Mouse (Mus musculus) megakaryocyte, embryonic 14.5 days (primary cell): ENCODE measurements around the gene Rnf115.

Experiments
- FLI1 ChIP-seq: IDR thresholded peaks from 2 replicates; pipeline ENCODE4 v1.6.1; 2012; ENCODE audit warnings: low read length, inconsistent platforms, mixed read lengths
- GATA1 ChIP-seq: IDR thresholded peaks from 3 replicates; pipeline ENCODE4 v1.6.1; 2012; ENCODE audit warnings: mixed read lengths, low read length, inconsistent platforms, borderline replicate concordance

GRCm38 (mm10) chr3:96813591-96814244, 86.3 kb downstream of the Rnf115 start:
- TF ChIP-seq GATA1 (no peak), FLI1 (no peak)
